Mouse (Mus musculus) stomach, postnatal 0 days (tissue): ENCODE data around the gene Thsd4.

ENCODE experiments used
- CTCF ChIP-seq: IDR thresholded peaks from 2 replicates; pipeline ENCODE4 v1.5.1; 2016; ENCODE audit warnings: antibody characterized with exemption, low read depth, mild to moderate bottlenecking, moderate library complexity
- EP300 ChIP-seq: optimal IDR thresholded peaks from 2 replicates; pipeline ENCODE3; 2016; ENCODE audit warnings: antibody characterized with exemption

- TF ChIP-seq CTCF (no peak), EP300 (no peak)
Observed at GRCm38 (mm10) chr9:60336147-60336546, 185.7 kb downstream of the Thsd4 start.
